Mouse (Mus musculus): ENCODE results near the gene Rps28.

- TF ChIP-seq NANOG (IDR thresholded peaks at IDR 0.05; ENCODE audit: borderline replicate concordance, low read length) (no peak), CTCF (conservative IDR thresholded peaks at IDR 0.05; ENCODE audit: low read length) (no peak)
Observed at GRCm38 (mm10) chr17:33825462-33825861, 1.1 kb upstream of the Rps28 start.

All from E14TG2a.4 (cell line).